Mouse (Mus musculus) liver, postnatal 0 days (tissue): Measurements from ENCODE around the gene Olfr1093.

Experiments used
- CTCF ChIP-seq: sonication (generic); IDR thresholded peaks from 2 replicates; pipeline ENCODE4 v1.5.1; 2016; ENCODE audit warnings: antibody characterized with exemption, low read depth
- EP300 ChIP-seq: IDR thresholded peaks from 2 replicates; pipeline ENCODE4 v1.6.1; 2016; ENCODE audit warnings: antibody characterized with exemption, low read depth, mild to moderate bottlenecking

- TF ChIP-seq CTCF, result no peak
- no peak for TF ChIP-seq EP300
Measured at GRCm38 (mm10) chr2:86809918-86810317, 27.6 kb downstream of the Olfr1093 start, which contains the start of gene Olfr141.
